1 mouse cellular context compared by ENCODE assay signal in genomic region chr3:63977895-63978294, GRCm38 (mm10).
TF ChIP-seq lines count a peak whose summit lies in the region.

No protein-coding gene starts in this region.

TF ChIP-seq in CH12.LX, 34 proteins besides CTCF, POLR2A, EP300 and RAD21 (continued from another document):
- TF ChIP-seq CHD2 (IDR thresholded peaks at IDR 0.05; ENCODE audit: low read length) (no peak), TCF12 (IDR thresholded peaks at IDR 0.05; ENCODE audit: low read depth, low read length) (no peak), JUND (conservative IDR thresholded peaks at IDR 0.05; ENCODE audit: low read depth, low read length) (no peak), MAX (IDR thresholded peaks at IDR 0.05; ENCODE audit: low read length) (0 out of 2 replicates have a peak, but pooled peaks have one; percentile 32), PAX5 (IDR thresholded peaks at IDR 0.05; ENCODE audit: low read length) (no peak), E2F4 (IDR thresholded peaks at IDR 0.05; ENCODE audit: insufficient replicate concordance, low read depth, low read length) (no peak), MYC (IDR thresholded peaks at IDR 0.05; ENCODE audit: low read depth, low read length) (no peak), TBP (conservative IDR thresholded peaks at IDR 0.05; ENCODE audit: low read depth, low read length) (no peak), ZMIZ1 (IDR thresholded peaks at IDR 0.05; ENCODE audit: low read depth, low read length) (no peak), ELF1 (IDR thresholded peaks at IDR 0.05; ENCODE audit: low read depth, low read length) (no peak), SIN3A (IDR thresholded peaks at IDR 0.05; ENCODE audit: low read length) (peak; percentile 43; the same call in 1 of the 2 replicates), HCFC1 (IDR thresholded peaks at IDR 0.05; ENCODE audit: low read depth, low read length) (no peak), BHLHE40 (IDR thresholded peaks at IDR 0.05; ENCODE audit: low read depth, low read length) (no peak), NRF1 (IDR thresholded peaks at IDR 0.05; ENCODE audit: low read depth, low read length) (no peak), MAZ (IDR thresholded peaks at IDR 0.05; ENCODE audit: low read depth, low read length) (no peak), MXI1 (IDR thresholded peaks at IDR 0.05; ENCODE audit: low read depth, low read length) (peak; percentile 75; the same call in 1 of the 2 replicates), MAFK (IDR thresholded peaks at IDR 0.05; ENCODE audit: insufficient replicate concordance, low read length) (no peak), RCOR1 (conservative IDR thresholded peaks at IDR 0.05; ENCODE audit: low read depth, low read length) (no peak), USF1 (IDR thresholded peaks at IDR 0.05; ENCODE audit: low read depth, low read length) (no peak)
